Mouse (Mus musculus): ENCODE data around the gene Ddx10. TPM values are rescaled to one million over a fixed set of nuclear protein-coding genes. Genes with fewer than 3 reads are reported as not detected.
A peak's percentile ranks its signal among the peaks of the same experiment; 100 is the strongest.
"Not testable (repeated sequence)": the region's sequence is repeated elsewhere in the genome, so short reads cannot be mapped to it uniquely, and the experiment has no call there.

The Ddx10 gene
- total RNA-seq, 1 experiment from 2014 or later, result 20.2 TPM

- peak; percentile 63 for DNase-seq
Measured at GRCm38 (mm10) chr9:53144266-53144665, 103.6 kb downstream of the Ddx10 start.

GRCm38 (mm10) chr9:53143508-53143907 lies 104.3 kb downstream of the Ddx10 start:
- DNase-seq, result no peak

GRCm38 (mm10) chr9:53142424-53142823 lies 105.4 kb downstream of the Ddx10 start:
- DNase-seq, result not testable (repeated sequence)

- no peak for DNase-seq
Measured at GRCm38 (mm10) chr9:53140610-53141165, 107.2 kb downstream of the Ddx10 start.

GRCm38 (mm10) chr9:53132826-53133225 lies 115.0 kb downstream of the Ddx10 start:
- DNase-seq, result peak; percentile 4

GRCm38 (mm10) chr9:53130460-53130859 lies 117.4 kb downstream of the Ddx10 start:
- DNase-seq, result no peak

- no peak for DNase-seq
Measured at GRCm38 (mm10) chr9:53101103-53101502, 146.8 kb downstream of the Ddx10 start.

- no peak for DNase-seq
Measured at GRCm38 (mm10) chr9:53095319-53096165, 152.3 kb downstream of the Ddx10 start.

- DNase-seq, result peak; percentile 44
Measured at GRCm38 (mm10) chr9:53094536-53094935, 153.3 kb downstream of the Ddx10 start.

- DNase-seq, result no peak
Measured at GRCm38 (mm10) chr9:53077626-53078025, 170.2 kb downstream of the Ddx10 start.

- peak; percentile 22 for DNase-seq
Measured at GRCm38 (mm10) chr9:53075931-53076330, 171.9 kb downstream of the Ddx10 start.

- no peak for DNase-seq
Measured at GRCm38 (mm10) chr9:53074443-53074842, 173.4 kb downstream of the Ddx10 start.

GRCm38 (mm10) chr9:53073576-53074112 lies 174.2 kb downstream of the Ddx10 start:
- no peak for DNase-seq

- no peak for DNase-seq
Measured at GRCm38 (mm10) chr9:53072088-53072487, 175.8 kb downstream of the Ddx10 start.

GRCm38 (mm10) chr9:53070875-53071524 lies 176.9 kb downstream of the Ddx10 start:
- DNase-seq, result no peak

GRCm38 (mm10) chr9:53068166-53068565 lies 179.7 kb downstream of the Ddx10 start:
- no peak for DNase-seq

GRCm38 (mm10) chr9:53066428-53066827 lies 181.4 kb downstream of the Ddx10 start:
- no peak for DNase-seq

GRCm38 (mm10) chr9:53065028-53065427 lies 182.8 kb downstream of the Ddx10 start:
- DNase-seq, result no peak

GRCm38 (mm10) chr9:53064531-53064930 lies 183.3 kb downstream of the Ddx10 start:
- DNase-seq, result no peak

- no peak for DNase-seq
Measured at GRCm38 (mm10) chr9:53055306-53055705, 192.5 kb downstream of the Ddx10 start.
